Mouse (Mus musculus): ENCODE measurements around the gene Gm29094. TPM values are rescaled to one million over a fixed set of nuclear protein-coding genes. Genes with fewer than 3 reads are reported as not detected.
"Not testable (repeated sequence)": the region's sequence is repeated elsewhere in the genome, so short reads cannot be mapped to it uniquely, and the experiment has no call there.

The Gm29094 gene
- polyA plus RNA-seq, 1 experiment = not detected

- H3K36me3 ChIP-seq (ENCODE audit: control insufficient read depth, insufficient read depth, low read length); H3K27me3 ChIP-seq (ENCODE audit: control insufficient read depth, insufficient read depth, low read length); H3K4me1 ChIP-seq (ENCODE audit: control insufficient read depth, insufficient read depth, insufficient read length): not testable (repeated sequence)
- Histone ChIP-seq H3K4me3 (ENCODE audit: extremely low read depth, insufficient read depth, insufficient read length) (peak overlapping the region; percentile 54), H3K27ac (ENCODE audit: insufficient read depth, low read length) (peak overlapping the region; percentile 82)
- WGBS = 3% methylated on average over 18 of the region's 44 CpGs
- DNase-seq (ENCODE audit: low read depth in 1 of 2, low spot score in 2 of 2) = peak in 1 of 2 experiments; percentile 65
Measured at GRCm38 (mm10) chr9:89211065-89211858, 12.1 kb downstream of the Gm29094 start.

- not testable (repeated sequence) for H3K4me3 ChIP-seq (ENCODE audit: extremely low read depth, insufficient read depth, insufficient read length); H3K27me3 ChIP-seq (ENCODE audit: control insufficient read depth, insufficient read depth, low read length); H3K36me3 ChIP-seq (ENCODE audit: control insufficient read depth, insufficient read depth, low read length); H3K27ac ChIP-seq (ENCODE audit: insufficient read depth, low read length); H3K4me1 ChIP-seq (ENCODE audit: control insufficient read depth, insufficient read depth, insufficient read length)
- WGBS = 38% methylated on average over 1 of the region's 1 CpGs
- DNase-seq (ENCODE audit: low read depth in 1 of 2, low spot score in 2 of 2) = peak in 1 of 2 experiments; percentile 57
Measured at GRCm38 (mm10) chr9:89212428-89212827, 13.2 kb downstream of the Gm29094 start.

GRCm38 (mm10) chr9:89218174-89218573 is 19.0 kb downstream of the Gm29094 start:
- H3K27ac ChIP-seq (ENCODE audit: insufficient read depth, low read length); H3K27me3 ChIP-seq (ENCODE audit: control insufficient read depth, insufficient read depth, low read length); H3K4me1 ChIP-seq (ENCODE audit: control insufficient read depth, insufficient read depth, insufficient read length); H3K4me3 ChIP-seq (ENCODE audit: extremely low read depth, insufficient read depth, insufficient read length); DNase-seq (ENCODE audit: low read depth in 1 of 2, low spot score in 2 of 2); H3K36me3 ChIP-seq (ENCODE audit: control insufficient read depth, insufficient read depth, low read length): not testable (repeated sequence)
- 93% methylated on average over 4 of the region's 4 CpGs for WGBS

- not testable (repeated sequence) for H3K27ac ChIP-seq (ENCODE audit: insufficient read depth, low read length); H3K4me1 ChIP-seq (ENCODE audit: control insufficient read depth, insufficient read depth, insufficient read length); H3K27me3 ChIP-seq (ENCODE audit: control insufficient read depth, insufficient read depth, low read length); DNase-seq (ENCODE audit: low read depth in 1 of 2, low spot score in 2 of 2); H3K4me3 ChIP-seq (ENCODE audit: extremely low read depth, insufficient read depth, insufficient read length); H3K36me3 ChIP-seq (ENCODE audit: control insufficient read depth, insufficient read depth, low read length)
- WGBS = 100% methylated on average over 3 of the region's 4 CpGs
Measured at GRCm38 (mm10) chr9:89219668-89220067, 20.5 kb downstream of the Gm29094 start.

- H3K27me3 ChIP-seq (ENCODE audit: control insufficient read depth, insufficient read depth, low read length); H3K4me1 ChIP-seq (ENCODE audit: control insufficient read depth, insufficient read depth, insufficient read length); H3K36me3 ChIP-seq (ENCODE audit: control insufficient read depth, insufficient read depth, low read length); DNase-seq (ENCODE audit: low read depth in 1 of 2, low spot score in 2 of 2); H3K27ac ChIP-seq (ENCODE audit: insufficient read depth, low read length); H3K4me3 ChIP-seq (ENCODE audit: extremely low read depth, insufficient read depth, insufficient read length): not testable (repeated sequence)
- 60% methylated on average over 6 of the region's 6 CpGs for WGBS
Measured at GRCm38 (mm10) chr9:89220704-89221287, 21.6 kb downstream of the Gm29094 start.

GRCm38 (mm10) chr9:89226071-89226470 is 26.9 kb downstream of the Gm29094 start:
- TF ChIP-seq CTCF (IDR thresholded peaks at IDR 0.05; ENCODE audit: extremely low read depth, insufficient read depth, insufficient read length, insufficient replicate concordance) = no peak
- no peak for TF ChIP-seq POLR2A (IDR thresholded peaks at IDR 0.05; ENCODE audit: low read depth, low read length)
- Histone ChIP-seq H3K4me3 (ENCODE audit: extremely low read depth, insufficient read depth, insufficient read length) (no peak overlapping the region), H3K36me3 (ENCODE audit: control insufficient read depth, insufficient read depth, low read length) (0 out of 2 replicates have a peak, but pooled peaks cover 1% of the 10 kb centered on the region), H3K27me3 (ENCODE audit: control insufficient read depth, insufficient read depth, low read length) (no peaks in the 10 kb centered on the region), H3K27ac (ENCODE audit: insufficient read depth, low read length) (no peak overlapping the region), H3K4me1 (ENCODE audit: control insufficient read depth, insufficient read depth, insufficient read length) (no peaks in the 10 kb centered on the region)
- 76% methylated on average over 4 of the region's 4 CpGs for WGBS
- DNase-seq (ENCODE audit: low read depth in 1 of 2, low spot score in 2 of 2) = peak in 1 of 2 experiments; percentile 10

GRCm38 (mm10) chr9:89228122-89228521 is 28.9 kb downstream of the Gm29094 start:
- peak in 1 of 2 experiments; percentile 59 for DNase-seq (ENCODE audit: low read depth in 1 of 2, low spot score in 2 of 2)
- H3K36me3 ChIP-seq (ENCODE audit: control insufficient read depth, insufficient read depth, low read length) = no peaks in the 10 kb centered on the region
- WGBS = 61% methylated on average over 7 of the region's 7 CpGs
- TF ChIP-seq CTCF (IDR thresholded peaks at IDR 0.05; ENCODE audit: extremely low read depth, insufficient read depth, insufficient read length, insufficient replicate concordance) (no peak), POLR2A (IDR thresholded peaks at IDR 0.05; ENCODE audit: low read depth, low read length) (no peak)
- no peaks in the 10 kb centered on the region for H3K4me1 ChIP-seq (ENCODE audit: control insufficient read depth, insufficient read depth, insufficient read length)
- H3K27ac ChIP-seq (ENCODE audit: insufficient read depth, low read length) = no peak overlapping the region
- no peaks in the 10 kb centered on the region for H3K27me3 ChIP-seq (ENCODE audit: control insufficient read depth, insufficient read depth, low read length)
- no peak overlapping the region for H3K4me3 ChIP-seq (ENCODE audit: extremely low read depth, insufficient read depth, insufficient read length)

GRCm38 (mm10) chr9:89230897-89231497 is 31.8 kb downstream of the Gm29094 start:
- peak in 1 of 2 experiments; percentile 33 for DNase-seq (ENCODE audit: low read depth in 1 of 2, low spot score in 2 of 2)
- not testable (repeated sequence) for H3K27me3 ChIP-seq (ENCODE audit: control insufficient read depth, insufficient read depth, low read length); H3K36me3 ChIP-seq (ENCODE audit: control insufficient read depth, insufficient read depth, low read length); H3K4me1 ChIP-seq (ENCODE audit: control insufficient read depth, insufficient read depth, insufficient read length); H3K27ac ChIP-seq (ENCODE audit: insufficient read depth, low read length); H3K4me3 ChIP-seq (ENCODE audit: extremely low read depth, insufficient read depth, insufficient read length)
- WGBS = 84% methylated on average over 2 of the region's 2 CpGs

- DNase-seq (ENCODE audit: low read depth in 1 of 2, low spot score in 2 of 2) = not testable (repeated sequence)
- 78% methylated on average over 4 of the region's 4 CpGs for WGBS
Measured at GRCm38 (mm10) chr9:89237131-89237530, 38.0 kb downstream of the Gm29094 start.

GRCm38 (mm10) chr9:89238976-89239505 is 39.9 kb downstream of the Gm29094 start:
- H3K27me3 ChIP-seq (ENCODE audit: control insufficient read depth, insufficient read depth, low read length); H3K4me3 ChIP-seq (ENCODE audit: extremely low read depth, insufficient read depth, insufficient read length); DNase-seq (ENCODE audit: low read depth in 1 of 2, low spot score in 2 of 2); H3K4me1 ChIP-seq (ENCODE audit: control insufficient read depth, insufficient read depth, insufficient read length); H3K36me3 ChIP-seq (ENCODE audit: control insufficient read depth, insufficient read depth, low read length); H3K27ac ChIP-seq (ENCODE audit: insufficient read depth, low read length): not testable (repeated sequence)
- 69% methylated on average over 4 of the region's 5 CpGs for WGBS

More at GRCm38 (mm10) chr9:89237131-89237530, 38.0 kb downstream of the Gm29094 start:
- not testable (repeated sequence) for H3K4me3 ChIP-seq (ENCODE audit: extremely low read depth, insufficient read depth, insufficient read length); H3K36me3 ChIP-seq (ENCODE audit: control insufficient read depth, insufficient read depth, low read length); H3K27me3 ChIP-seq (ENCODE audit: control insufficient read depth, insufficient read depth, low read length); H3K4me1 ChIP-seq (ENCODE audit: control insufficient read depth, insufficient read depth, insufficient read length); H3K27ac ChIP-seq (ENCODE audit: insufficient read depth, low read length)
